16 mouse cellular contexts compared by ENCODE assay signal in genomic region chrX:97434327-97434726, GRCm38 (mm10). TPM values are rescaled to one million over a fixed set of nuclear protein-coding genes. Genes with fewer than 3 reads are reported as not detected.
DNase-seq lines count a peak whose midpoint lies in the region; ATAC-seq and TF ChIP-seq lines count a peak whose summit lies in the region.
"Had no signal": no experiment of that assay in that cellular context is flagged by ENCODE, and none has a peak within 500 bp of the region (broad histone marks: within the 10 kb centered on the region; RNA-seq: fewer than 3 reads in every experiment).

No protein-coding gene starts in this region.

- peak; percentile 27; the same call in 1 of the 2 replicates for TF ChIP-seq CTCF in intestine, postnatal 0 days (IDR thresholded peaks at IDR 0.05; ENCODE audit: low read depth)

- no peak overlapping the region for H3K4me3 ChIP-seq in intestine, postnatal 0 days (ENCODE audit: low read depth, low read length)
- no peak overlapping the region for H3K4me3 ChIP-seq in intestine, embryonic 15.5 days (replicated peaks)
- H3K4me3 ChIP-seq: embryonic facial prominence, embryonic 13.5 days; hindbrain, embryonic 15.5 days; limb, embryonic 15.5 days had no signal

- H3K4me2 ChIP-seq in intestine, postnatal 0 days (replicated peaks; ENCODE audit: low read depth): no peak overlapping the region
- H3K4me2 ChIP-seq in intestine, embryonic 15.5 days (replicated peaks): no peak overlapping the region
- H3K4me2 ChIP-seq: embryonic facial prominence, embryonic 13.5 days; hindbrain, embryonic 15.5 days; limb, embryonic 15.5 days had no signal

- H3K27me3 ChIP-seq in intestine, postnatal 0 days (replicated peaks; ENCODE audit: control insufficient read depth, insufficient read depth, low read length): no peaks in the 10 kb centered on the region
- H3K27me3 ChIP-seq in intestine, embryonic 15.5 days (replicated peaks): no peaks in the 10 kb centered on the region
- H3K27me3 ChIP-seq: hindbrain, embryonic 15.5 days; limb, embryonic 15.5 days had no signal

- no peaks in the 10 kb centered on the region for H3K4me1 ChIP-seq in intestine, postnatal 0 days (replicated peaks; ENCODE audit: control insufficient read depth, insufficient read depth, low read length)
- no peaks in the 10 kb centered on the region for H3K4me1 ChIP-seq in intestine, embryonic 15.5 days (replicated peaks)
- H3K4me1 ChIP-seq: embryonic facial prominence, embryonic 13.5 days; hindbrain, embryonic 15.5 days; limb, embryonic 15.5 days had no signal

- DNase-seq in 416B (ENCODE audit: low read depth): peak; percentile 39
- peak; percentile 7 for DNase-seq in CD4-positive, CD25-positive, alpha-beta regulatory T cell, adult 2 months (ENCODE audit: low read depth, low spot score)
- DNase-seq in embryo, embryonic 11 days: peak; percentile 4
- no peak for DNase-seq in urinary bladder, adult 2 months (ENCODE audit: low spot score)
- DNase-seq in right cerebral cortex, postnatal 10 days (ENCODE audit: low spot score in 2 of 2): no peak
- DNase-seq: adrenal gland, postnatal 36 days; cerebellum, adult 18-20 months; kidney, postnatal 10 days; lung, postnatal 4 days; spleen, adult 18-20 months had no signal

- no peak overlapping the region for H3K27ac ChIP-seq in intestine, postnatal 0 days (ENCODE audit: low read depth, low read length)
- H3K27ac ChIP-seq in intestine, embryonic 15.5 days: no peak overlapping the region
- H3K27ac ChIP-seq: embryonic facial prominence, embryonic 13.5 days; hindbrain, embryonic 15.5 days; limb, embryonic 15.5 days had no signal

- no peak overlapping the region for H3K9ac ChIP-seq in intestine, postnatal 0 days (ENCODE audit: low read depth, low read length)
- H3K9ac ChIP-seq in intestine, embryonic 15.5 days: no peak overlapping the region
- H3K9ac ChIP-seq: embryonic facial prominence, embryonic 13.5 days; hindbrain, embryonic 15.5 days; limb, embryonic 15.5 days had no signal

- no peaks in the 10 kb centered on the region for H3K9me3 ChIP-seq in intestine, postnatal 0 days (ENCODE audit: control insufficient read depth)
- no peaks in the 10 kb centered on the region for H3K9me3 ChIP-seq in intestine, embryonic 15.5 days
- H3K9me3 ChIP-seq: embryonic facial prominence, embryonic 13.5 days; hindbrain, embryonic 15.5 days; limb, embryonic 15.5 days had no signal

- ATAC-seq in intestine, postnatal 0 days: no peak
- ATAC-seq in intestine, embryonic 15.5 days: no peak
- ATAC-seq: forebrain, embryonic 16.5 days had no signal

- whole genome bisulfite sequencing in intestine, postnatal 0 days: 48% methylated on average over 2 of the region's 2 CpGs
- WGBS in intestine, embryonic 15.5 days: 36% methylated on average over 2 of the region's 2 CpGs

- H3K36me3 ChIP-seq in intestine, postnatal 0 days (ENCODE audit: control insufficient read depth, insufficient read depth): no peaks in the 10 kb centered on the region
- H3K36me3 ChIP-seq in intestine, embryonic 15.5 days: no peaks in the 10 kb centered on the region
- H3K36me3 ChIP-seq: embryonic facial prominence, embryonic 13.5 days; hindbrain, embryonic 15.5 days; limb, embryonic 15.5 days had no signal

RNA-seq across cellular contexts. Expression of gene Eda2r, which starts 57.3 kb away (rescaled TPM):
- 0.68 and 0.69 TPM in 2 replicates for polyA plus RNA-seq in intestine, postnatal 0 days (2015; fragmentation: Nextera tagmentation; extraction: Ambion mirVana)
- 0.96 and 1.0 TPM in 2 replicates for polyA plus RNA-seq in intestine, embryonic 15.5 days (2015; fragmentation: Nextera tagmentation; extraction: Ambion mirVana)
- polyA plus RNA-seq in urinary bladder, adult 2 months (2012; rRNA removed): 2.4 and 3.0 TPM in 2 replicates

Comparison
In these comparisons a context has a peak if more than half of its experiments do, and no peak if none do; other contexts are left out.
1. DNase-seq: peak in 416B (single experiment), CD4-positive, CD25-positive, alpha-beta regulatory T cell, adult 2 months (single experiment) and embryo, embryonic 11 days (single experiment); none in urinary bladder, adult 2 months (single experiment) and right cerebral cortex, postnatal 10 days (0 of 2).